Mouse (Mus musculus) brain, embryonic 14.5 days (tissue): Measurements from ENCODE around the gene Gprin3. TPM values are rescaled to one million over a fixed set of nuclear protein-coding genes. Genes with fewer than 3 reads are reported as not detected.
A peak's percentile ranks its signal among the peaks of the same experiment; 100 is the strongest.

Experiments used
- DNase-seq: peaks from one replicate; pipeline ENCODE4 v3.0.0-alpha.2; 2011; ENCODE audit warnings: low read depth
- CTCF ChIP-seq: fragments of 200-500 bp; IDR thresholded peaks from 2 replicates; pipeline ENCODE4 v1.5.1; 2012; ENCODE audit warnings: inconsistent platforms, mild to moderate bottlenecking, moderate library complexity, borderline replicate concordance; ENCODE audit not compliant: insufficient read depth, insufficient read length; ENCODE audit errors: extremely low read depth
- POLR2A ChIP-seq: fragments of 200-500 bp; IDR thresholded peaks from 2 replicates; pipeline ENCODE4 v1.6.1; 2012; ENCODE audit warnings: mild to moderate bottlenecking, inconsistent platforms, borderline replicate concordance; ENCODE audit not compliant: poor library complexity, insufficient read depth, insufficient read length, severe bottlenecking; ENCODE audit errors: extremely low read depth
- polyA plus RNA-seq: library from polyadenylated mRNA; depleted of rRNA; stranded (reverse); fragments of >200 nt; gene quantifications from 2 replicates; pipeline ENCODE4 v1.2.3, GENCODE M21; 2012; rRNA removed

Gene Gprin3
- polyA plus RNA-seq, result 0.69 and 1.5 TPM in 2 replicates

- TF ChIP-seq CTCF, result no peak
- no peak for TF ChIP-seq POLR2A
- peak; percentile 95 for DNase-seq
These were observed at the start of gene Gprin3 for GRCm38 (mm10) chr6:59425824-59426533. Gene Gprin3 (minus strand): TSS chr6:59426294.

DNA sequence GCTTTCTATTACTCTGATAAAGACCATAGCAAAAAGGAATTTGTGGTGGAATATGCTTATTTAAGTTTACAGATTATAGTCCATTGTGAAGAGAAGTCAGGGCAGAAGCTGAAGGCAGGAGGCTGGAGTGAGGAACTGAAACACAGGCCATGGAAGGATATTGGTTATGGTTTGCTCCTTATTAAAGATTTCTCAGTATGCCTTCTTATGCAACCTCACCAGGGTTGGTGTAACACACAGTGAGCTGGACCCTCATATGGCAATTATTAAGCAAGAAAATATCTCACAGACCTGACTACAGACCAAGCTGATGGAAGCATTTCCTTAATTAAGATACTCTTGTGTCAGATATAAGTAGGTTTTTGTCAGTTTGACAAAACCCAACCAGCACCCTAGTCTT, 32.8 kb upstream of the Gprin3 start:
- DNase-seq, result no peak
- no peak for TF ChIP-seq POLR2A
- no peak for TF ChIP-seq CTCF

- TF ChIP-seq CTCF, result no peak
- TF ChIP-seq POLR2A, result no peak
- peak; percentile 2 for DNase-seq
These were observed 30.0 kb upstream of the Gprin3 start for GRCm38 (mm10) chr6:59456116-59456515.

- no peak for DNase-seq
- no peak for TF ChIP-seq CTCF
- TF ChIP-seq POLR2A, result no peak
These were observed 25.3 kb upstream of the Gprin3 start for GRCm38 (mm10) chr6:59451348-59451747.

- no peak for DNase-seq
- no peak for TF ChIP-seq CTCF
- no peak for TF ChIP-seq POLR2A
These were observed 19.0 kb upstream of the Gprin3 start for GRCm38 (mm10) chr6:59445101-59445503.

DNA sequence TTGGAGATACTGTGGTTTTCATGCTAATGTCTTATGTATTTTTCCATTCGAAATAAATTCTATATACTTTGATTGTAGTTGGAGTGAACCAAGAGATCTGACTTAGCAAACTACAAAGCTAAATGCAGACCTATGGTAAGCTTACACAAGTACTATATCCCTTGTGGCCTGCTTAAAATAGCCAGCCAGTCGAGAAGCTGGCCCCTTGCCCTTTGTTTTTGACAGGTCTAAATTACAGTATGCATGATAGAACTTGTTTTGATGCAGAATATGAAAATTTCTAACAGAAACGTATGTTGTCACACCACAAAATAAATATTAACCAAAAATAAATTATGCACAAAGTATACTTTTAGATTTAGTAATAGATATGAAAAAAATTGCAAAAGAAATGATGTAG, 9.8 kb upstream of the Gprin3 start:
- DNase-seq, result no peak
- TF ChIP-seq POLR2A (no peak), CTCF (no peak)

DNA sequence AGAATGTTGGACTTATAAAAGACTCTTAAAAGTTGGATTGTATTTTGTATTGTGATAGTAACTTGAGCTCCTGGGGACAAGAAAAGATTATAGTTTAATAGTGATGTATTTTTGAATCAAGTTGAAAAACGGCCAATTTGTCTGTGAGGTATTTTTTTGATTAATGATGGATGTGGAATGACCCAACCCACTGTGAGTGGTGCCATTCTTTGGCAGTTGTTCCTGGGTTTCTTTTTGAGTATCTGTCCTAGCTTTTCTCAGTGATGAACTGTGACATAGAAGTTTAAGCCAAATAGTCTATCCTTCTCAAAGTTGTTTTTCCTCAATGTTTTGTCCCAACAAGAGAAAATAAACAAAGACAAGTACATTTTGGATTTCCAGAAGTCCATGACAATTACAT, 7.0 kb upstream of the Gprin3 start:
- no peak for DNase-seq
- no peak for TF ChIP-seq POLR2A
- no peak for TF ChIP-seq CTCF

GRCm38 (mm10) chr6:59426534-59426885, 416 bp upstream of the Gprin3 start:
- DNase-seq, result no peak
- TF ChIP-seq POLR2A (no peak), CTCF (no peak)

- TF ChIP-seq POLR2A (no peak), CTCF (no peak)
- peak; percentile 5 for DNase-seq
These were observed 988 bp downstream of the Gprin3 start for GRCm38 (mm10) chr6:59424871-59425740.

DNA sequence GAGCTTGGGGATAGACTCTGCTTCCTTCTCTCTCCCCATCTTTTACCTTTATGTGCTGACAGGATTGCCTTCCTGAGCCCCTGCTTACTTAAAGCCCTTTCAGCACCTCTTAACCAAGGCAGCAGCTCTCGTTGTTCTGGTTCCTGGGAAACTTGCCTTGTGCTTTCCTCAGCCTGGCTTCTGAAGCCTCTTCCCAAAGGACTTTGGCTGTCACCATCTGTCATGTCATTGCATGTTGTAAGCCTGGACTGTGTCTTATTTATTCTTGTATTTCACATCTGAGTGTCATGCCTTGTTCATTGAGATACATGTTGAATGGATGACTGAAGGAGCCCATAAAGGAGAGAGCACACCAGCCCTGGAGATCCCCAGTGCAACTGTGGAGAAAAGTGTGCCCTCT, 2.3 kb downstream of the Gprin3 start:
- TF ChIP-seq POLR2A, result no peak
- TF ChIP-seq CTCF, result no peak
- DNase-seq, result no peak

GRCm38 (mm10) chr6:59419264-59419663, 6.8 kb downstream of the Gprin3 start:
- DNase-seq, result peak; percentile 48
- no peak for TF ChIP-seq POLR2A
- TF ChIP-seq CTCF, result no peak
